Mouse (Mus musculus): ENCODE data around the gene Slc25a25.

GRCm38 (mm10) chr2:32395484-32395945, 55.7 kb downstream of the Slc25a25 start, which contains the start of gene Ptges2:
- TF ChIP-seq CTCF (IDR thresholded peaks at IDR 0.05; ENCODE audit: control insufficient read depth, insufficient read depth, insufficient read length) (no peak), CEBPB (IDR thresholded peaks at IDR 0.05; ENCODE audit: low read depth) (no peak), USF1 (IDR thresholded peaks at IDR 0.05; ENCODE audit: low read depth) (peak; percentile 95)
